Mouse (Mus musculus) embryonic facial prominence, embryonic 10.5 days (tissue): ENCODE data around the gene Afdn. TPM values are rescaled to one million over a fixed set of nuclear protein-coding genes. Genes with fewer than 3 reads are reported as not detected.
A peak's percentile ranks its signal among the peaks of the same experiment; 100 is the strongest.
"Not testable (repeated sequence)": the region's sequence is repeated elsewhere in the genome, so short reads cannot be mapped to it uniquely, and the experiment has no call there.

ENCODE experiments used
- DNase-seq: peaks from one replicate; pipeline ENCODE4 v3.0.0-alpha.2; 2017; ENCODE audit warnings: low spot score
- H3K27ac ChIP-seq: fragments of 300-500 bp; sonication (generic); replicated peaks from 2 replicates; pipeline ENCODE4 v1.5.1; 2016; ENCODE audit warnings: mild to moderate bottlenecking
- H3K27me3 ChIP-seq: fragments of 300-500 bp; sonication (generic); replicated peaks from 2 replicates; pipeline ENCODE4 v1.6.1; 2016; ENCODE audit warnings: low read depth, mild to moderate bottlenecking; ENCODE audit not compliant: poor library complexity, severe bottlenecking
- H3K36me3 ChIP-seq: fragments of 300-500 bp; sonication (generic); replicated peaks from 2 replicates; pipeline ENCODE4 v1.6.1; 2016; ENCODE audit warnings: mild to moderate bottlenecking, moderate library complexity
- H3K4me1 ChIP-seq: fragments of 300-500 bp; sonication (generic); 2 replicates; pipeline ENCODE4 v1.6.1; 2016
- H3K4me3 ChIP-seq: fragments of 300-500 bp; sonication (generic); 2 replicates; pipeline ENCODE4 v1.5.1; 2016; ENCODE audit warnings: mild to moderate bottlenecking, moderate library complexity
- H3K9me3 ChIP-seq: fragments of 300-500 bp; sonication (generic); 2 replicates; pipeline ENCODE4 v1.6.1; 2016; ENCODE audit warnings: mild to moderate bottlenecking
- WGBS: fragments of 180-500 bp; shearing (Covaris S2); methylation state at CpG from one replicate; pipeline ENCODE4 v1.1.7; 2016; 5-methylcytosine and 5-hydroxymethylcytosine counted together
- polyA plus RNA-seq: library from polyadenylated mRNA; unstranded; fragments of >200 nt; fragmentation: Nextera tagmentation; extraction: Ambion mirVana; gene quantifications from 2 replicates; pipeline ENCODE4 v1.2.1, GENCODE M21; 2016

Gene Afdn
- polyA plus RNA-seq, 1 experiment from 2014 or later: 61.0 TPM

DNA sequence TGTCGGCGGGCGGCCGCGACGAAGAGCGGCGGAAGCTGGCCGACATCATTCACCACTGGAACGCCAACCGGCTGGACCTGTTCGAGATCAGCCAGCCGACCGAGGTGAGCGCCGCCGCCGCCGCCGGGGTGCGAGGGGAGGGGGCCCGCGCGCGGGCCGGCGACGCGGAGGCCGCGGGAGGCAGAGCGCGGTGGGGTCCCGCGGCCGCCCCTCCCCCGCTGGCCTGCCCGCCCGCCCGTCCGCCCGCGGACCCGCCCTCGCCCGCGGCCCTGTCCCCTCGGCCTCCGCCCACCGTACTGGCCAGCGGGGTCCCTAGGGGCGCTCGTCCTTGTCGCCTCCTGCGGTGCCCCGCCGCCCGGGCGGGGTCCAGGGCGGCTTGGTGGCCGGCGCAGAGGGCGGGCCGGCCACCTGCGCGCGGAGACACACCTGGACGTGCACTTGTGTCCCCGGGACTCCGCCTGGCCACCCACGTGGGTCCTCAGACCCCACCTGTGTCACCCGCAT, 388 bp downstream of the Afdn start:
- Histone ChIP-seq H3K36me3 (no peaks in the 10 kb centered on the region), H3K4me3 (peak overlapping the region; percentile 92), H3K4me1 (peaks cover 23% of the 10 kb centered on the region), H3K27me3 (0 out of 2 replicates have a peak, but pooled peaks cover 12% of the 10 kb centered on the region), H3K27ac (peak overlapping the region; percentile 91), H3K9me3 (no peaks in the 10 kb centered on the region)
- DNase-seq: no peak
- 4% methylated on average over 68 of the region's 72 CpGs for WGBS

DNA sequence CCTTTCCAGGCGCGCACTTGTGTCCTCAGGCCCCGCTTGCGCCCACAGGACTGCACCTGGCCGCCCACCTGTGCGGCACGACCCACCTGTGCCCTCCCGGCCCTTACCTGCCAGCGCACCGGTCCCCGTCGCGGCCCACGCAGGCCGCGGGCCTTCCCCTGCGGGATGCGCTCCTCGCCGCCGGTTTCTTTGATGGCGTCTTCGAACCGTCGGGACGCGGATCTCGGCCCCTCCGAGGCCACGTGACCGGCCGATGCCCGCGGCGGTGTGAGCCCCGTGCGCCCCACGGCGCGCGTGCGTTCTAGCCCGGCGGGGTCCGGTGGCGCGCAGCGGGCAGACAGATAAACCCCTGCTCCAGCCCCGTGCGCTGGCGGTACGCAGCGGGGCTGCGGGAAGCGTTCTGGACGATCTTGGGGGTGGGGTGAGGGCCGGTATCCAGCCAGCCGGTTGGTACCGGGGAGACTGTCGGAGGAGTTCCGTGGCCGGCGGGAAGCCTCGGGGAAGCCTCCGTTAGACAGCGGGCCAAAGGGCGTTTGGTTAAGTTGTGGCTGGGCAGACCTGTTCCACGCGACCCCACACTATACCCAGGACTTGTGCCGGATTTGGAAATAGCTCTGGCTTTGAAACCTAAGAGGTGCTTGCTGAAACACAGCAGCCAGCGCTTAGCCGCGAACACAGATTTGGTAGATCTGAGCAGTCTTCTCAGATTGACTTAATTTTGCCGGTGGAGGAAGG, 1.0 kb downstream of the Afdn start, which contains the start of gene Tcte2:
Gene Tcte2, minus strand, starts transcription at position 647 of the 735 bp plus-strand sequence.
- Histone ChIP-seq H3K4me1 (peaks cover 23% of the 10 kb centered on the region), H3K27me3 (0 out of 2 replicates have a peak, but pooled peaks cover 12% of the 10 kb centered on the region), H3K4me3 (peak within 1 kb of the TSS; percentile 92), H3K27ac (peak within 1 kb of the TSS; percentile 91), H3K36me3 (no peaks in the 10 kb centered on the region), H3K9me3 (no peaks in the 10 kb centered on the region)
- DNase-seq: peak; percentile 68
- under 1% methylated on average over 74 of the region's 74 CpGs for WGBS

DNA sequence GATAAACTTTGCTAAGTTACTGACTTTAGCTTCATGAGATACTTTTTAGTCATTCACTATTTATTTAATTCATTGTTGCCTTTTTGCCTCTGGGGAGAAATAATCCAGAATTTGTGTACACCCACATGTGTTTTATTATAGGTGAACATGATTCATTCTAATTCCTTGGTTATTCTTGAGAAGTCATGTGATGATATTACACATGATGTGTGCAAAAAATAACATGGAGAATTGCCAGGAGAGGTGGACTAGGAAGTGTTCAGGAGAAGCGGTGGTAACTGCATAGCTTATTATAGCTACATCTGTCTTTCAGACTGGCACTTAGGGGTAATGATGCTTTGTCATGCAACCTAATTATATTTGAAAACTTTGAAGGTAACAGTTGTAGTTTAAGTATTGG, 3.5 kb downstream of the Afdn start:
- H3K4me3 ChIP-seq: no peak overlapping the region
- H3K4me1 ChIP-seq: peaks cover 22% of the 10 kb centered on the region
- 92% methylated on average over 1 of the region's 1 CpGs for WGBS
- no peak overlapping the region for H3K27ac ChIP-seq
- H3K27me3 ChIP-seq: 0 out of 2 replicates have a peak, but pooled peaks cover 12% of the 10 kb centered on the region
- 0 out of 2 replicates have a peak, but pooled peaks cover 3% of the 10 kb centered on the region for H3K36me3 ChIP-seq
- DNase-seq: no peak
- H3K9me3 ChIP-seq: no peaks in the 10 kb centered on the region

DNA sequence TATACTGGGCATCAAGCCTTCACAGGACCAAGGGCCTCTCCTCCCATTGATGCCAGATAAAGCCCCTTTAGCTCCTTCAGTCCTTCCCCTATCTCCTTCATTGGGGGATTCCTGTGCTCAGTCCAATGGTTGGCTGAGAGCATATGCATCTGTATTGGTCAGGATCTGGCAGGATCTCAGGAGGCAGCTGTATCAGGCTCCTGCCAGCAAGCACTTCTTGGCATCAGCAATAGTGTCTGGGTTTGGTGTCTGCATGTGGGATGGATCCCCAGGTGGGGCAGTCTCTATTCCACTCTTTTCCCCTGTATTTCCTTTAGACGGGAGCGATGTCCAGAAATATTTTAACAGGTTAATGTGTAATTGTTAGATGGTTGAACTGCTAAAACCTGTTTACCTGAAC, 4.6 kb downstream of the Afdn start:
- not testable (repeated sequence) for DNase-seq, H3K4me3 ChIP-seq, H3K27ac ChIP-seq, H3K9me3 ChIP-seq, H3K36me3 ChIP-seq
- Histone ChIP-seq H3K4me1 (peaks cover 16% of the 10 kb centered on the region; the same call in 1 of the 2 replicates), H3K27me3 (0 out of 2 replicates have a peak, but pooled peaks cover 12% of the 10 kb centered on the region)
- 93% methylated on average over 2 of the region's 2 CpGs for WGBS

DNA sequence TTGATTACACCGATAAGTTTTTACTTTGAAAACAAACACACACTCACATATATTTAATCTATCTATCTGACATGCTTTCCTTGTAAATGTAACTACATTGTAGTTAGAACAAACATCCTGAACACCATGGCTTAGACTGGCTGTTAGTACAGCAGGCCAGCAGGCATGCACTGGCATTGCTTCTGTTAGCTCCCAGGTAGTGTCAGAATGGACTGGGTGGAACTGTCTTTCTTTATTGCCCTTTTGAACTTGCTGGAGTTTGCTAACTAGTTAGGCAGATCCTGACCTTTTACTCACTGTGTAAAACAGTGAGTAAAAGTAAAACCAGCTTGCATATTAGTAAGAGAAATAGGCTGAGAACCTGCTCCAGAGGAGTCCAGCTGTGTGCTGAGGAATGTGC, 8.2 kb downstream of the Afdn start:
- H3K4me3 ChIP-seq: no peak overlapping the region
- H3K4me1 ChIP-seq: no peaks in the 10 kb centered on the region
- H3K27ac ChIP-seq: no peak overlapping the region
- H3K27me3 ChIP-seq: no peaks in the 10 kb centered on the region
- 92% methylated on average over 1 of the region's 1 CpGs for WGBS
- H3K36me3 ChIP-seq: peaks cover 8% of the 10 kb centered on the region; the same call in 1 of the 2 replicates
- H3K9me3 ChIP-seq: 0 out of 2 replicates have a peak, but pooled peaks cover 4% of the 10 kb centered on the region
- DNase-seq: no peak

DNA sequence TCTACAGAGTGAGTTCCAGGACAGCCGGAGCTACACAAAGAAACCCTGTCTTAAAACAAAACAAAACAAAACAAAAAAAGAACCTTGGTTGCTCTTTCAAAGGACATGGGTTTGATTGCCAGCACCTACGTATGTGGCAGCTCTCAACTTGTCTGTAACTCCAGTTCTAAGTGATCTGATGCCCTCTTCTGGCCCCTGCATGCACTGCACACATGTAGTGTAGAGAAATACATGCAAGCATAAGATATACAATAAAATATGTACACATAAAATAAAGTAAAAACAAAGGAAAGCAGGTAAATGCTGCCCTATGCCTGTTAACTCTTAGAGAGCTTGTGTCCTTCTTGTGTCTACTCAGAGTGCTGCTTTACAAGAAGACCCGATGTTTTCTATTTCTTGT, 8.9 kb downstream of the Afdn start:
- Histone ChIP-seq H3K4me1 (no peaks in the 10 kb centered on the region), H3K27ac (no peak overlapping the region), H3K4me3 (no peak overlapping the region), H3K9me3 (0 out of 2 replicates have a peak, but pooled peaks cover 4% of the 10 kb centered on the region), H3K27me3 (no peaks in the 10 kb centered on the region), H3K36me3 (peaks cover 8% of the 10 kb centered on the region; the same call in 1 of the 2 replicates)
- DNase-seq: no peak
- WGBS: 91% methylated on average over 3 of the region's 3 CpGs

DNA sequence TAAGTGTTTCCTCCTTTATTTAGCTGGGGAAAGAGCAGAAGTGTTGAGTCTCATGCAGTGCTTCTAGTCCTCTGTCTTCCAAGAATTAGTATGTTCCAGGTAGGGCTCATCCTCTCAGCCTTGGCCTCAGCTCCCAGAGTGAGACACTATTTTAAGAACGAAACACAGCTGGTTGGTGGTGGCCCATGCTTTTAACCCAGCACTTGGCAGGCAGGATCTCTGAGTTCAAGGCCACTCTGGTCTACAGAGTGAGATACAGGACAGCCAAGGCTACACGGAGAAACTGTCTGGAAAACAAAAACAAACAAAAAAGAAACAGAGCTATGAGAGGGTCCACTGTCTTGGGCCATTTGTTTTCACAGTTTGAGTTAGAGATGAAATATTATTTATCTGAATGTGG, 17.3 kb downstream of the Afdn start:
- H3K4me1 ChIP-seq: no peaks in the 10 kb centered on the region
- no peak overlapping the region for H3K4me3 ChIP-seq
- no peak overlapping the region for H3K27ac ChIP-seq
- no peaks in the 10 kb centered on the region for H3K36me3 ChIP-seq
- no peak for DNase-seq
- no peaks in the 10 kb centered on the region for H3K27me3 ChIP-seq
- no peaks in the 10 kb centered on the region for H3K9me3 ChIP-seq
- 82% methylated on average over 2 of the region's 2 CpGs for WGBS

DNA sequence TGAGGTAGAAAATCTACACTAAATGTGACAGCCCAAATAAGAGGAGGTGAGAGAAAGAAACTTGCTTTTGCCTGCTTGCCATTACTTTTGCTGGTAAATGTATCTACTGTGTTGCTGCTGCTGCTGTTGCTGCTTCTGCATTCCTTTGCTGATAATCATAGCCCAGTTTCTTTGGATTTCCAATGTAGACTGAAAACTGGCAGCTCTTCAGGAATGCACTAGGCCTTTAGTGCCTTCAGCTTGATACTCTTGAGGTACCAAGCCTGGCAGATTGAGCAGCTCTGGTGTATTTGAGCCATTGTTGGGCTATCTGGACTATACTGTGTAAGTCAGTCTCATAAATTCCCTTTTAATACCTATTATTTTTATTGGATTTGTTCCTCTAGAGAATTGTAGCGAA, 18.5 kb downstream of the Afdn start:
- no peak for DNase-seq
- Histone ChIP-seq H3K27ac (no peak overlapping the region), H3K4me3 (no peak overlapping the region), H3K27me3 (no peaks in the 10 kb centered on the region), H3K36me3 (no peaks in the 10 kb centered on the region), H3K9me3 (no peaks in the 10 kb centered on the region), H3K4me1 (no peaks in the 10 kb centered on the region)
- 93% methylated on average over 1 of the region's 1 CpGs for WGBS

DNA sequence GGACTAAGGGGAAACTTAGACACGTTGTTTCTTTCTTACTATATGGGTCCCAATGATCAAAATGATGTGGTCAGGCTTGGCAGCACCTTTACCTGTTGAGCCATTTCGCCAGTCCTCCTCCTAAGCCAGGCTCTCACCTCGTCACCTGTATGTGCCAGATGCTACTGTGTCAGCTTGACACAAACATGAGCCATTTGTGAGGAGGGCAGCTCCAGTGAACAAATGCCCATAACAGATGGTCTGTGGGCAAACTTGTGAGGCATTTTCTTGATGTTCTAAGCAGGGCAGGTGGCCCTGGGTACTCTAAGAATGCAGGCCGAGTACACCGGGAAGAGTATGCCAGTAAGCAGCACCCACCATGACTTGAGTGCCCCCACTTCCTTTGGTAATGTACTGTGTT, 21.6 kb downstream of the Afdn start:
- no peak overlapping the region for H3K27ac ChIP-seq
- no peak overlapping the region for H3K4me3 ChIP-seq
- H3K36me3 ChIP-seq: no peaks in the 10 kb centered on the region
- H3K4me1 ChIP-seq: no peaks in the 10 kb centered on the region
- WGBS: 84% methylated on average over 5 of the region's 5 CpGs
- H3K27me3 ChIP-seq: no peaks in the 10 kb centered on the region
- no peaks in the 10 kb centered on the region for H3K9me3 ChIP-seq
- DNase-seq: no peak

DNA sequence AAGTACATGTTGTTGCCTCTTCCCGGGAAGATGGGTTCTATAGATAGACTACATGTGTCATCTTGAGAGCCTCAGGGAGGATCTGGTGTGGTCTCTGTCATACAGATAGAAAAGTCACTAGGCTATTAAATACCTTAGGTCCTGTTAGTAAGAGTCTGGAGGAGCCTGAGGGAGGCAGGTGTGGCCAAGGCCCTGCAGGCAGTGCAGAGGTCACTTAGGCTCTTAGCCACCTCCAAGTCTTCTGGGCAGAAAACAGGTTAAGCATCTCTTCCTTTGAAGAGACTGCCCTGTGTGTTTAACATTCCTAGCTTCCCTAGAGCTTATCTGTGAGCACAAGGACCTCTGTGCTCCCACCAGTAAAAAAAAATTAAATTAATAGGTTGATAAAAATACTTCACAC, 23.1 kb downstream of the Afdn start:
- Histone ChIP-seq H3K9me3 (no peaks in the 10 kb centered on the region), H3K4me1 (no peaks in the 10 kb centered on the region), H3K27me3 (no peaks in the 10 kb centered on the region), H3K4me3 (no peak overlapping the region), H3K36me3 (no peaks in the 10 kb centered on the region), H3K27ac (no peak overlapping the region)
- 75% methylated on average over 1 of the region's 1 CpGs for WGBS
- DNase-seq: no peak

DNA sequence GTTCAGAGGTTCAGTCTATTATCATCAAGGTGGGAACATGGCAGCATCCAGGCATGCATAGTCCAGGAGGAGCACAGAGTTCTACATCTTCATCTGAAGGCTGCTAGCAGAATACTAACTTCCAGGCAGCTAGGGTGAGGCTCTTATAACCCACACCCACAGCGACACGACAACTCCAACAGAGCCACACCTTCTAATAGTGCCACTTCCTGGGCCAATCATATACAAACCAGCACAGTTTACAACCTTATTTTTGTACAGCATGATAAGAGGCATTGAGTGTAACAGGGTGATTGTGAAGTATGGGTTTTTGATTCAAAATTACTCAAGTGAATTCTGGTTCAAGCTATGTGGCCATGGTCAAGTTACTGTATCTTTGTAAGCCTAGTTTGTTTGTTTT, 29.7 kb downstream of the Afdn start:
- not testable (repeated sequence) for H3K27me3 ChIP-seq, H3K4me3 ChIP-seq, H3K4me1 ChIP-seq, H3K9me3 ChIP-seq, H3K27ac ChIP-seq, H3K36me3 ChIP-seq, DNase-seq
- WGBS: 91% methylated on average over 2 of the region's 2 CpGs

DNA sequence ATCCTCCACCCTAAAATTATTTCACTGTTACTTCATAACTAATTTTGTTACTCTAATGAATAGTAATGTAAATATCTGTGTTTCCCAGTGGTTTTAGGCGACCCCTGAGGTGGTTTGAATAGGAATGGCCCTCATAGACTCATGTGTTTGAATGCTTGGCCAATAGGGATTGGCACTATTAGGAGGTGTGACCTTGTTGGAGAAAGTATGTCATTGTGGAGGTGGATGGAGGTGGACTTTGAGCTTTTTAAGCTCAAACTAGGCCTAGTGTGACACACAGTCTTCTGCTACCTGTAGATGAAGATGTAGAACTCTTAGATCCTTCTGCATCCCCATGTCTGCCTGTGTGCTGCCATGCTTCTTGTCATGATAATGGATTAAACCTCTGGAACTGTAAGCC, 37.4 kb downstream of the Afdn start:
- WGBS: 81% methylated on average over 1 of the region's 1 CpGs

DNA sequence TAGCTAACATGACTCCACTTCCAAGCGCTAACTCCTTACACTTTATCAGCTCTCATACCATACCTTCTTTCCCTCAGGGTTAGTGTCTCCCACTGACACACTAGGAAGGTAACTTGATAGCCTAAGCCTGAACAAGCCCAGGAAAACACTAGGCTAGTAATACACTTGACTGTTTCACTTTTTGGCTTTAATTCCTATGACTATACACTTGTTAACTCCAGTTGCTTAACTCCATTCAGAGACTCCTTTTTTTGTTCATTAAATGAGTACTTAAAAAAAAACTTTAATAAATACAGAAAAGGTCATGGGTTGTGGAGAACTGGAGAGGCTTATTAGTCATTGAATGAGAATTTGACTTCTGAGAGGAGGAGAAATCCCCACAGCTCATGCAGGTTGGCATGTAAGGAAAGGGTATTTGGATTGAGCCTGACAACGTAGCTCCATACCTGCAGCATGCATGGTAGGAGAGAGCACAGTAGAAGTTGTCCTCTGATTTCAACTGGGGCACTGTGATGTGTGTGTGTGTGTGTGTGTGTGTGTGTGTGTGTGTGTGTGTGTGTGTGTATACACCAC, 42.6 kb downstream of the Afdn start:
- no peak overlapping the region for H3K27ac ChIP-seq
- no peaks in the 10 kb centered on the region for H3K9me3 ChIP-seq

More for the DNA sequence above, 37.4 kb downstream of the Afdn start:
- Histone ChIP-seq H3K4me1 (peaks cover 2% of the 10 kb centered on the region; the same call in 1 of the 2 replicates), H3K27ac (no peak overlapping the region), H3K27me3 (no peaks in the 10 kb centered on the region), H3K4me3 (no peak overlapping the region), H3K9me3 (no peaks in the 10 kb centered on the region), H3K36me3 (no peaks in the 10 kb centered on the region)
- no peak for DNase-seq

More for the DNA sequence above, 42.6 kb downstream of the Afdn start:
- H3K4me1 ChIP-seq: peaks cover 4% of the 10 kb centered on the region; the same call in 1 of the 2 replicates
- no peak overlapping the region for H3K4me3 ChIP-seq
- H3K36me3 ChIP-seq: peaks cover 35% of the 10 kb centered on the region
- DNase-seq: no peak
- WGBS: 83% methylated on average over 2 of the region's 2 CpGs
- no peaks in the 10 kb centered on the region for H3K27me3 ChIP-seq
